Mouse (Mus musculus) erythroid progenitor cell, adult 5-6 weeks (primary cell): Measurements from ENCODE around the gene Ap3b1. TPM values are rescaled to one million over a fixed set of nuclear protein-coding genes. Genes with fewer than 3 reads are reported as not detected.
A peak's percentile ranks its signal among the peaks of the same experiment; 100 is the strongest.

Source experiments
- ATAC-seq: replicated peaks from 2 replicates; pipeline ENCODE4 v1.8.0; 2016; ENCODE audit warnings: moderate number of reproducible peaks, mild to moderate bottlenecking, moderate TSS enrichment, inconsistent platforms; ENCODE audit not compliant: poor library complexity, low FRiP score, severe bottlenecking
- total RNA-seq, 2 experiments: library from RNA; stranded (forward) in 1 of 2; stranded (reverse) in 1 of 2; fragments of 150-400 nt in 1 of 2; fragments of 186-747, 209-891 nt in 1 of 2; gene quantifications; 2 replicates each; pipeline versions ENCODE4 v1.2.3 to v1.2.4; 2015 to 2017; ENCODE audit warnings: low replicate concordance in 2 of 2

Gene Ap3b1
- total RNA-seq, 2 experiments from 2014 or later: 17.6 to 28.7 TPM

- ATAC-seq: no peak
Measured at GRCm38 (mm10) chr13:94519276-94519675, 160.5 kb downstream of the Ap3b1 start.

DNA sequence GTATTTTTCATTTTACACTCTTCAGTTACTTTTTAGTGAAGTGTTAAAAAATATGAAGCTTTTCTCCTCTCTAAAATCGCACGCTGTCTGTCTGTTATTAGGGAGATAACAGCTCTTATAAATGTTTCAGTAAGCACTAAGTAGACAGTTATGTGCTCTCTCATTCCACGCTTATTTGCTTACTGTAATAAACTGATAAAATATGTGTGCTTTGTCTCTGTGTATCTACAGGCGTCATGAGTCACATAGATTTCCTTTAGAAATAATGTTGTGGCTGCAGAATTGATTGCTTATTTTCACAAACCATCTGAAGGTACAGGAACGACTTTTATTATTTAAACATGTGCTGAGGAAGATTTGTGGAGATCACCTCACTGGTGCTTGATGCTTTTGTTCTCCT lies 164.5 kb downstream of the Ap3b1 start:
- ATAC-seq: no peak

- no peak for ATAC-seq
Measured at GRCm38 (mm10) chr13:94524669-94525238, 166.0 kb downstream of the Ap3b1 start.

GRCm38 (mm10) chr13:94529138-94529537 lies 170.4 kb downstream of the Ap3b1 start:
- no peak for ATAC-seq

GRCm38 (mm10) chr13:94533516-94533915 lies 174.8 kb downstream of the Ap3b1 start:
- ATAC-seq: no peak

DNA sequence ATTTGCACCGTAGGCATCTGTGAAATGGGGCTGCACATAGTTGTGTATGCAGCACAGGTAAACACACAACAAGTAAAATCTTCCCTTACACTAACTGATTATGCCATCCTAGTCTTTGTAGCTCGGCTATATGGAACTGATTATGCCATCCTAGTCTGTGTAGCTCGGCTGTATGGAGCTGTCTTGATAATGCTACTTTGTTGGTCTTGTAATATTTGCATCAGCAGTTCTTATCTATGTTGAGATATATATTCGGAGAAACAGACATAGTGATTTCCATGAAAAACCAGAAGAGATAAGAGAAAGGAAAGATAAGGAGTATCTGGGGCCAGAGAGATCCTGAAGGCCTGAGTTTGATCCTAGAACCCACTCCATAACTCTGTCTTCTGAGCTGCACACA lies 178.6 kb downstream of the Ap3b1 start:
- no peak for ATAC-seq

DNA sequence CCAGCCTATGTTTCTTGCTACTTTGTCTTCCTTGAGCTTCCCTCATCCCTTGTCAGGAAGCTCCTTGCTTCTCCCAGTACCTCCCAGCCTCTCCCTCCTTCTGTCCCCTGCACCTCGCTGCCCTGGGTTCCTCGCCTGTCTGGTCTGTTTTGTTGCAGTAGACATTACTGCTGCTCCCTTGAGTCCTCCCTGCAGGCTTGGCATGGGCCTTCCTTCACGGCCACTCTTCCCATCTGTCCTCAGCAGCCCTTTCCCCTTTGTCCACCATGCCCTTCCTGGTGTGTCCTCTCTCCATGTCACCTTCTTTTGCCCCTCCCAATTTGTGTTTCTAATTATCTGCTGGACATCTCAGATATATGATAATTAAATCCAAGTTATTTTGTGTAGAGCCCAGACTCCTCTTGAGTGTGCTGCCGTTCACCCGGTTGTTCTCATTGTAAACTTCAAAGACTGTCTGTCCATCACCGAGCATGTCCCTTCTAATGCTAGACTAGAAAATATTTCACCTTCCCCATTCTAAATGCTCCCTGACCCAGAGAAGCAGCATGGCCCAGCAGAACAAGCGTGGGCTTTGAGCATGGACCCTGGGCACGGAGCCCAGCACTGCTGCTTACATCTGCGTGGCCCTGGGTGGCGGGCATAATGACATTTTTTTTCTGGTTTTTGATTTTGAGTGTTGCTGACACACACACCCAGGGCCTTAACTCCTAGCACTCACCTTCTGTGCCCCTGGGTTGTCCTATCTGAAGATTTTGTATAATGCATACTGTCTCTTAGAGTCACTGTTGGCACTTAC lies 181.3 kb downstream of the Ap3b1 start:
- ATAC-seq: no peak

- no peak for ATAC-seq
Measured at GRCm38 (mm10) chr13:94542061-94542460, 183.3 kb downstream of the Ap3b1 start.

DNA sequence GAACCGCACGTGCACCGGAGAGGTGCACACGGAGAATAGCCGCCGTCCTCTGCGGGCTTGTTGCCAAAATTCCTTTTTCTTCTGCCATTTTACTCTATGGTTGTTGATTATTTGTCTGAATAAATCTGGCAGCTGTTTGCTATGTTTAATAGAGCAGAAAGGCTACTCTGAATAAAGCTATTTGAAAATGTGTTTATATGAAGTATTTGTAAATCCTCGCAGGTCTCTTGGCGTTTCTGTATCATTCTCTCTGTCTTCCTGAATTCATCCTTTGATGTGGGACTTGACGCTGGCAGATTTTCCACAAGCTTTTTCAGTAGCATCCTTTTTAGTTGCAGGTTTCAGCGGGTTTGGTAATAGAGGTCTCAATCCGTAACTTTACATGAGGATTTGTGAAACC lies 185.5 kb downstream of the Ap3b1 start:
- ATAC-seq: no peak

- no peak for ATAC-seq
Measured at GRCm38 (mm10) chr13:94545739-94546138, 187.0 kb downstream of the Ap3b1 start.

DNA sequence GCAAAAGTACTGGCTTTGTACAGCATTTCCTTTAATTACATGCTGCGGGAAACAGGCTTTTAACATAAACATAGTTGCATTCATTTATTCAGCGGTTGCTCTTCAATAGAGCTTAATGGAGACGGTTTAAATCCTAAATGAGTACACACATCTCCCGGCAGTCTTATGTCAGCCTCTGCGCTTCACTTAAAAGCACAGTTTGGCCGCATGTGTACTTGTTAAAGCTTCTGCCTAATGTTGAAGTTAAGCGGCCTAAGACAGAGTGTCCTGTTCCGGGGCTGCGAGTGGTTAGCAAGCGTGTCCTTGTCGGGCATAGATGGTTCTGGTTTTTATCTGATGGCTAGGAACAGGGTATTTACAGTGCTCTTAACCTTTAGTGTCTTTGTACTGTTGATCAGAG lies 187.5 kb downstream of the Ap3b1 start:
- ATAC-seq: no peak

GRCm38 (mm10) chr13:94549580-94549979 lies 190.8 kb downstream of the Ap3b1 start:
- ATAC-seq: no peak

GRCm38 (mm10) chr13:94550037-94550436 lies 191.3 kb downstream of the Ap3b1 start:
- ATAC-seq: no peak

GRCm38 (mm10) chr13:94560011-94560410 lies 201.3 kb downstream of the Ap3b1 start:
- ATAC-seq: peak; percentile 81

DNA sequence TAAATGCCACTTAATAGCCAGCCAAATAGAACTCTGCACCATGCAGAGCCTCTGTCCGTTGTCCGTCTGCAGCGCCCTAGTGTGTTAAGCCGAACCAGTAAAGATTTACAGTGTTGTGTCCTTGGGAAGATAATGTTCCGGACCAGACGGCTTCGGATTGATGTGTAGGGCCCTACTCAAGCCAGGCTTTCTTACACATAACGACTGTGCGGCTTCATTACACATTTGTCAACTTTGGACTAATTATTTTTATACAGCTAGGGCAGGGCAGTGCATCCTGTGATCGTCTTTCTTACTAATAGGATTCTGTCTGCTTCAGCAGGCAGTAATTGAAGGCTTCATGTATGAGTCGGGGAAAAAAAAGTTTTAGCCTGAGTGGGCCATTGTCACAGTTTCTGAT lies 202.1 kb downstream of the Ap3b1 start:
- ATAC-seq: no peak

DNA sequence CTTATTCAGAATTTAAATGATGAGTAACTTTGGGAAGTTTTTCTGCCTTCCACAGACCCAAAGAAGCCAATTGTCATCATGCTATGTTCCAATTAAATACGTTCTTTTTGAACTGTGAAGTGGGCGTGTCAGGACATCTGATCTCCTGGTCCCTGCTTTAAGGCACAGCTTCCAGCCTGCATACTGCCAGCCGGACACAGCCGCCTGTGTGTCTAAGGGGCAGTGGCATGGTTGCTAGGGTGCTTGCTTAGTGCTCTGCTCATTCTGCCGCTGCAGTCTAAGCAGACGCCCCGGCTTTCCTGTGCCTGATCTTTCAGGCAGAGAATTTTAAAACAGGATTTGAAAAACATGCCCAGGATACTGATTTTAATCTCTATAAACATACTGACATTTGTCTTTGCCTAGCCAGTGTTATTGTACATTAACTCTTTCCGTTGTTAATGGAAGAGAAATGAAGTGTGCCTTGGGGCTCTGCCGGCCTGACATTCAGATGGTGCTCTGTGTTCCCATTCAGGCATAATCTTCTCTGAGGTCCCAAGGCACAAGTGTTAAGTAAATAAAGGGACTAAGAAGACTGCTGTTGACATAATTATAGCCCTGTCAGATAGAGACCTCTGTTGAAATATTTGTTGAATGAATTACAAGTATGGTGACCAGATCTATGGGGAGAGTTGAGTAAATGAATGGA lies 204.0 kb downstream of the Ap3b1 start:
- no peak for ATAC-seq

- no peak for ATAC-seq
Measured at GRCm38 (mm10) chr13:94563836-94564235, 205.1 kb downstream of the Ap3b1 start.

DNA sequence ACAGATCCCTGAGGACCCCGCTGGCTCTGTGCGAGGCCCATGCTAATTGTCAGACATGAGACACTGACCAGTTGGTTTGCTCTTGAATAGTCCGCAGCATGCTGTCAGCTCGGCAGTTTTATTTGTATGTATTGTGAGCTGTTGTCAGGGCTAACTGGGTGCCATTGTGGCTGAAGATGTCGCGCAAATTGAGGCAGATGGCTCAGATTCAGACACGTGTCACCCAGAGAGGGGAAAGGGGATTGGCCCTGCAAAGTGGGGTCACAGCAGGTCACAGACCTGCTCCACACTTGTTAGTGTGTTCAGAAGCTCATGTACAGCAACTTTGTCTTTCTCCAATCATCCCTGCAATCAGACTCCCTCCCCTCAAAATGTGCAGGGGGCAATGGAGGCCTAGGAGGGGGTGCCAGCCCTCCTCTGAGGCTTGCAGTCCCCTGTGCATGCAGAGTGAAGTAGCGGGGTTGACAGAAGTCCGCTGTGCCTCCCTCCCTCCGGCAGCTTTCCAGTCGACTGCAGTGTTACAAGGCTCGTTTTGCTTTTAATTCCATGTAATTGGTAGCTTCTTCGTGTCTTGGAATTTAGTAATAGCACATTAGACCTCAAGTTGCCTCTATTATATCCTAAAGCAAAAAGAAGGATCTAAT lies 205.7 kb downstream of the Ap3b1 start:
- ATAC-seq: no peak

DNA sequence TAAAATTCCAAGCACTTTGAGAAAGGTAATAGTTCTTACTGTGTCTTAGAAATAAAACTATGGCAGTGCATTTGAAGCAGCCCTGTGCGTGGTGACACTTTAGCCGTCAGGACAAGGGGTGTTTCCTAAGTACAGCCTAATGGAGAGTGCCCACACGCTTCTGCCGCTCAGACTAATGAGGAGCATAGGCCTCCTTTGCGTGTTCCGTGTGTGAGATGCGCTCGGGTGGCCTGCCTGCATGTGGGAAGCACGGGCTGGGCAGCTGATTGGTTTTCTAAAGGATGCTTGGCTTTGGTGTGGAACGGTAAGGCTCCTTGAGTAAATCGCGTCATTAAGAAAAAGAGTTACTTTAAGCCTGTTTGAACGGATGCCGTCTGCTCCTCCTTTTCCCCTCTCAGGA lies 206.4 kb downstream of the Ap3b1 start:
- no peak for ATAC-seq

GRCm38 (mm10) chr13:94565616-94566015 lies 206.9 kb downstream of the Ap3b1 start:
- no peak for ATAC-seq

DNA sequence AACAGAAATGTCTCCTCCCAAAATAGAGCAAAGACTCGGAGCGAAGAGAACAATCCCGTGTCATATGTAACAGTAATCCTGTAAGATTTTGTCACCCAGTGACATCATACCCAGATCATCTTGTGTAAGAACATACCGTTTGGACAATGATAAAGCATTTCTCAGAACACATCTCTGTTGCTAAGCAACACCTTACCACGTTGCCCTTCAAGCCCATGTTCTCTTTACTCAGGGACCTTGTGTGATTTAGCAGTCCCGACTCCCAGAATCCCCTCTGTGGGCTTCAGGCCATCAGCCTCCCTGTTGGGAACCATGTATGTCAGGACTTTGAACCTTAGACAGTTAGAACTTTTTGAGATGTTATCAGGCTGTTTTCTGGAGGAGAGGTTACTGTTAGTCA lies 209.0 kb downstream of the Ap3b1 start:
- no peak for ATAC-seq
